Mouse (Mus musculus): ENCODE data around the gene Krt222. TPM values are rescaled to one million over a fixed set of nuclear protein-coding genes. Genes with fewer than 3 reads are reported as not detected.

Krt222 gene
- total RNA-seq, 2 experiments from 2014 or later, result 22.2 to 26.2 TPM

DNA sequence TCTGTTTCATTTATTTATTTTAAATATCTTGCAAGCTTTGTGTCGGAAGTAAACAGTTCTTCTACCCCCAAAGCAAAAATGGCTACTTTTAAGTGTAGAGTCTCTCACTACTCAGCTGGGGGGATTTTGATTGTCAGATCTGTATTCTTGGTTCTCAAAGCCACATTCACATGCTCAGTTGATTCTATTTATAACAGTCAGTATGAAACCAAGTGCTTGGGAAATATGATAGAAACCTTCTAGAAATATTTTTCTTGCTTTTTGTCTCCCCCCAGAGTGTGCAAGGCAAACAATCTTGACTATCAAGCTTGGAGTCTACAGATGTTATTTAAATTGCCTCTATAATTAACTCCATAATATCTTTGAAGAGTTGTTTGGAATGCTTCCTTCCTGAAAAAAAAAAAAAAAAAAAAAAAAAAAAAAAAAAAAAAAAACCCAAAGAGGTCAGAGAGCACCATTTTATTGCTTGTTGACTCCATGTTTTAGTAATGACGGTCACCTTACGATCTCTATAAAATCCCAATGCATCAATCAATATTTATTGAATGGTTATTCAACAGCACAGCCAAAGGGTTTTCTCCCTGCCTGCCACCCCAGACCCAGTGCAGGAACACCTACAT lies 575 bp downstream of the Krt222 start:
- intact Hi-C loops (cut with DNase I), result loop anchor here (5.0 kb wide), 2 partner anchors 36 to 51 kb away; no protein-coding TSS in a partner anchor
- DNase-seq, result no peak

DNA sequence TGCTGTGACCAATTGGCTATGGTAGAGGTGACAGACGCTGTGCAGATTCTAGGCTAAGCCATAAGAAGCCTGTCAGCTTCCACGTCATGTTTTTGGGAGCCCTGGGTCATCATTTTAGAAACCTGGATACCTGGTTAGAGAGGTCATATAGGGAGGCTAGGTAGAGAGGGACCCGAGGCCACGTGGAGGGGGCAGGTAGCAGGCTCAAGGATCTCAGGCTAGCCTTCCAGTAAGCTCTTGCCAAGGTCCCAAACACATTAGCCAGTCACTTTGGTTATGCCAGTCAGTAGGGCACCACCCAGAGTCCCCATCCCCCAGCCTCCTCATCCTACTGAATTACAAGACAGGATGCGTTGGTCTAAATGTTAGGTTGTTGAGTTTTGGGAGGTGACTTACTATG lies 1.8 kb downstream of the Krt222 start:
- intact Hi-C loops (cut with DNase I), result loop anchor here (5.0 kb wide), 2 partner anchors 35 to 50 kb away; no protein-coding TSS in a partner anchor
- DNase-seq, result no peak

DNA sequence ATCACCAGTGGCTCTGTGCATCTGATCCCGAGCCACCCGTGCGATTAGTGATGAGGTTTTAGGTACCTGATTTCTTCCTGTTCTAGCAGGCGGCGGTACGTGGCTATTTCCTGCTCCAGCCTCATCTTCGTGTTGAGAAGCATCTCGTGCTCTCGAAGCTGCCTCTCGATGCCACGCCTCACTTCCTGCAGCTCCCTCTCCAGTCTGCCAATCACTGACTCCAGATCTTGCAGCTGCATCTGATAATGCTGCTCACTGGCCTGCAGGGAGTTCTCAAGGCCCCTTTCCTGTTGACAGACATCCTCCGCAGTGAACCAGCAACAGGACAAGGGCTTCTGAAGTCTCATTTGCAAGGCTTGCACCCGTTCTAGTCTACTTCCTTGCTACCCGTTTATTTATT lies 5.4 kb downstream of the Krt222 start:
- intact Hi-C loops (cut with DNase I), result no loop called here
- no peak for DNase-seq

DNA sequence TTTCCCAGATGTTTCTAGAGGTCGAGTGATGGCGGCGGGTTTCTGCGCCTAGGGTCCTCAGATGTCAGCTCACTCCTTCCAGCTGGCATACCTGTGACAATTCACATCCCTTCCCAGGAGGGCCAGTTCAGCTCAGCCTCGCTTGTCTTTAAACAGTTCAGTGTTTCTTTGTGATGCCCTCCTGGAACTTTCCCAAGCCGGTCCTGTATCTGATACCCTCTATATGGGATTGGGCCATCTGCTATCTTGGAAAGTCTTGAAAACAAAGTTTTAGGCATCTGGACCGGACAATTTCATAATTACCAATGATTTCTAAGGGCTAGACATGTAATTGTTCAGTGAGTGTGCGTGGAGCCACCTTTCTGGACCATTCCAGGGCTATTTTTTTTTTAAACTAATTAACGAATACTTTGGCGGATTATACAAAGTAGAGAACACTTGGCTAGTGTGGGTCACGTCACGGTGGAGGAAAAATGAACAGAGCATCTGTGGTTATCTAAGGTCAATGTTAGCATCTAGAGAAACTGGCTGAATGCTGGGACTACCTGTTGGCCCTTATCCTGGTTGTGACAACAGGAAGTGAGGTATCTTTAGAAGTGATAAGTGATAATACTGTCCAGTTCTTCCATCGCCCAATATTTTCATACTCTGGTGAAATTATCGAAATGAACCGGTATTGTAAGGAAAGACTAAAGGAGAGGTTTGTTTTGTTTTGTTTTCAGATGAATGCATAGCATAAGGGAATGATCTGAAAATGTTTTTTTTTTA lies 12.7 kb downstream of the Krt222 start:
- no peak for DNase-seq
- intact Hi-C loops (cut with DNase I), result no loop called here

DNA sequence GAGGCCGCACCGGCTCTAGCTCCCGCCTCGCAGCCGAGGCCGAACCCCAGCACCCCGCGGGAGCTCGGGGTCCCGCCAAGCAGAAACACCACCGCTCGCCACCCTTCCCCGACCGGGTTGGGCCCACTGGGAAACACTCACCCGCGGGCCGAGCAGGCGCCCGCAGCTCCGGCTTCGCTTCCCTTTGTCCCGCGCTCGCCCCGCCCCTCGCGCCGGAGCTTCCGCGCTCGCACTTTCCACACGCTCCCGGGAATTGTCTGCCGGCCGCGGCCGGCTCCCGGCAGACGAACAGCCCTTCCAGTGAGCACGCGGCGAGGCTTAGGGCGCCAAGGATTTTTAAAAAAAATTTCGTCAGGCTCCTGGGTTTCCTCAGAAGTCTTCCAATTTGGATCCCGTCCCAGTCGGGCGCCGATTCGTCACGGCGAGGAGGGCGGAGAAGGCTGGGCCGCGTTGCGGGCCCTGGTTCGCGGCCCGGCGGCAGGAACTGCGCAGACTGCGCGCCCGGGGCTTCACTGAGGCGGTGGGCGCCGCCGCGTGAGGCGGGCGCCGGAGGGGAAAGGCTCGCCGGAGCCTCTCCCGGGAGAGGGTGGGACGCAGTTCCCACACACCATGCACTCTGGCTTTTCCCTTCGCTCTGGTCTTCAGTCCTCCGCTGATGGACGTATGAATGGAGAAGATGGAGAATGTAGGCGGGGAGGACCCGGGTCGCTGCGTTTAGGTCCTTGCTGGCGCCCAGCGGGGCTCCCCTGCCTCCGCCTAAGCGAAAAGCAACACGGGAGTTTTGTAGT lies 13.4 kb downstream of the Krt222 start, which contains the start of gene Smarce1:
Gene Smarce1, minus strand, starts transcription at position 757 of the 788 bp plus-strand sequence.
- intact Hi-C loops (cut with DNase I), result no loop called here
- peak; percentile 85 to 87 for DNase-seq

DNA sequence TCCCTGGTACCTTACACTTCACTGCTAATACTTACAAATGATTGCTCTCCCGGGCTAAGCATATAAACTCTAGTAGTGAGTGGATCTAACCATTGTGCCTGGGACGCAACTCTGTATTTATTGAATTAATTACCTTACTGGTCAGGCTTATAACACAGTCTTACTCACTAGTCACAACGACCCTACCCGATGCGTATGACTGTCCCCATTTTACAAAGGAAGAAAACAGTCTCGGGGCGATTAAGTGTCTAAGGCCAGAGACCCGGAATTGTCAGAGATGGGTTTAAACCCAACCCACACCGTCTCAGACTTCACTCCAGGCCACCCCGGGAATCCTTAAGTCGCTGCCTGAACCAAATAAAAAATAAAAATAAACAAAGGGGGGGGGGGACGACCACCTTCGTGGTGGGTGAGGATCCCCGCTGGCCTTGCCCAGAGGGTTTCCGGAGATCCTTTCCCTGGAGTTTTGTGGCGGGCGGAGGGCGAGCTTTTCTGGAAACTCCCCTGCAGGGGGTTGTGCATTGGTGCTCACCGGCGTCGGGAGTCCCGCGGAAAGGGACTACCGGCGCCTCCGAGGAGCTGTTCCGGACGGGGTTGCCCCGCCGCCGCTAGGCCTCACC lies 14.1 kb downstream of the Krt222 start:
- DNase-seq, result no peak
- intact Hi-C loops (cut with DNase I), result no loop called here

DNA sequence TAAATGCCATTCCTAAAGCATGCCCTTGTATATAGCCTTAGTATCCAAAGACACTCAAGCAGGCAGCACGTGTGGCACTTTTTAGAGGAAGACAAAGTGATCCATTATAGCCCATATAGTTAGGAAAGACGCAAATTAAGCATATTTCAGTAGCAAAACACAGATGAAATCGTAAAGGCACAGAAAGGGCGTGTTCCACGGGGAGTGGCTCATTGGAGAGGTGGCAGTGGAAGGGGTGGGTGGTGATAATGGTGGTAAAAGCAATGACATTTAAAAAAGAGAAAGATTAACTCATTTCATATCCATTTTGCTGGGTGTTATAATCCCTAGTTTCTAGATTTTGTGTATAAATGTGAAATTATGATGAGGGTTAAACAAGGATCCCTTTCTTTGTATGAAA lies 17.6 kb downstream of the Krt222 start:
- intact Hi-C loops (cut with DNase I), result no loop called here
- DNase-seq, result no peak

DNA sequence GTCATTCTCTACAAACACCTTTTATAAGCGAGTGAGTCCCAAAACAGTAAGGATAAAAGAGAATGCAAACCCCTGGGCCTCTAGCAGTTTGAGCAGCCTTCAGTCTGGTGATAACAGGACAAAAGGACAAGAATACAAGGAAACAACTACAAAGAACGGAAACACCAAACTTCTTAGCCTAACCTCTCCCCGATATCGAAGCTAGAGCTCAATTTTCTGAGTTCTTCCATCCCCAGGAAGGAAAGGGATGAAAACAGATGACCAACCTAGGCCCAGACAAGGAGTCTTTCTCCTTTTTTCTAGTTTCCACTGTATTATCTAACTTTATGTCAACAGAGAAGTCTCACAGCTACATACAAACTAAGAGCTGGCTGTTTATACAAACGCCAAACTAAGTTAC lies 20.6 kb downstream of the Krt222 start:
- DNase-seq, result no peak
- intact Hi-C loops (cut with DNase I), result no loop called here

DNA sequence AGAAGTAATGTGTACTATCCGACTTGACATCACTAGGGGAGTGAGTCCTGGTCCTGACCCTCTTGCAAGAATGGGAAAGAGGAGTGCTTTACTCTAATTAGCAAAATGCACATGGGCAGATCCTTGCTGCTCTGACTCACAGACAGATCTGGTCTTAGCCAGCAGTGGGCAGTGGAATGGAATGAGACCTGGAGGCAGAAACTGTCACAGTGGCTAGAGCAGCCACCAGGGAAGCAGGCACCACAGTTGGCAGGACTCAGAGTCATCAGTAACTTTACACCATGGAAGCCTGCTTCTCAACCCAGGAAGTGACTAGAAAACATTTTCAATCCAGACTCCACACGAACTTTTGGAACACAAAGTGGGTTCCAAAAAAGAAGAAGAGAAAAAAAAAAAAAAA lies 22.1 kb downstream of the Krt222 start:
- no peak for DNase-seq

DNA sequence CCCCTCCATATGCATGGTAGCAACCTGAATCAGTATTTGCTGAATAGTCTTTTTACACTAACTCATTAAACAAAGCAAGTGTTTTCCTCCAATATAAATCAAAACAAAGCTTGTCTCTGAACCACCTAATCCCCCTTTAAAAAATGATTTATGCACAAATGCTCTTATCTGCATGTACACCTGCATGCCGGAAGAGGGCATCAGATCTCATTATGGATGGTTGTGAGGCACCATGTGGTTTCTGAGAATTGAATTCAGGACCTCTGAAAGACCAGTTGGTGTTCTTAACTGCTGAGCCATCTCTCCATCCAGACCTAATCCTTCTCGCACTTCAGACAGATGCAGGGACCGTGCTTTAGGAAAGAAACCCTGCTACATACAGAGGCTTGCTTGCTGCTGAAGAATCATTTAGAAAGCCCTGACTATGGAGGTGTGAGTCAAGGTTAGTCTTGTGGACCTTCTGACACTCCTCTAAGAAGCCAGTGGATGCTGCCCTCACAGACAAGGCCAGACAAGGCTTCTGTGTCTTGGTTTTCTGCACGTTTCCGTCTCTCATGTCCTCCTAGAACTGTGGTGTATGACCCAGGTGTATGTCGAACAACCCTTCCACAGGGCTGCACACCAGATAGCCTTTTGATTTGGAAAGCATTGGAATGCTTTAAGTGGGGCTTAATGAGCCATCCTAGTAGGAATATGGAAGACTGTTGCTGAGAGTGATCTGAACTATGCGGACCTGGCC lies 26.5 kb downstream of the Krt222 start:
- DNase-seq, result no peak
- intact Hi-C loops (cut with DNase I), result no loop called here

More for the DNA sequence above, 22.1 kb downstream of the Krt222 start:
- intact Hi-C loops (cut with DNase I), result no loop called here

DNA sequence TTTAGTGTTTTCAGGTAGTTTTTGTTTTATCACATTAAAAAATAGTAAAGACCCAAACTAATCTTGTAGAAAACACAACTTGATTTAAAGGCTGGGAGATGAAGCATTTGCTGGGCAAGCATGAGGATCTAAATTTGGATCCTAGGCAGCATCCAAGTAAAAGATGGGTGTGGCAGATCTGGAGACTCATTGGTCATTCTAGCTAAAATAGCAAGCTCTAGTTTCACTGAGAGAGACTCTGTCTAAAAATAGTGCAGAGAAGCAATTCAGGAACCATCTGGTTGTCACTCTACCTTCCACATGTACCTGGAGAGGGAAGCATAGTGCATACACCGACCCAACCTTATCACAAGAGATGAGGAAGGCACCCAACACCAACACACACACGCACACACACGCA lies 27.7 kb downstream of the Krt222 start:
- no peak for DNase-seq

DNA sequence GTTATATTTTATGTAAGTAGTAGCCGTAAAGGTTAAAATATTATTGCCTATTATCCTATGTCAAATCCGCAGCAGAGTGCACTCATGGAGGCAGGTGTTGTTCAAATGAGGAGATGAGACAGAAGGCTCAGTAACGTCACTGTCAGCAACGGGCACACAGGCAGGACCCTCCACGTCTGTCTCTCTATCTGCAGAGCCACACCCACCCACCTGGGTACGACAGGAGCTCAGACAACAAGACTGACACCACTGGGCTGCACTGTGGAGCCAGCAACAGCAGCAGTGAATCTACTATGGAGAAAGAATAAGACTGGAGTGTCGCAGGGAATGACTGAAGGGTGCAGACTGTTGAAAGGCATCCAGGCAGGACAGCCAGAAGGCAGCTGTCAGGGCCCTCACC lies 31.2 kb downstream of the Krt222 start:
- DNase-seq, result no peak
- intact Hi-C loops (cut with DNase I), result no loop called here

More for the DNA sequence above, 27.7 kb downstream of the Krt222 start:
- intact Hi-C loops (cut with DNase I), result no loop called here

DNA sequence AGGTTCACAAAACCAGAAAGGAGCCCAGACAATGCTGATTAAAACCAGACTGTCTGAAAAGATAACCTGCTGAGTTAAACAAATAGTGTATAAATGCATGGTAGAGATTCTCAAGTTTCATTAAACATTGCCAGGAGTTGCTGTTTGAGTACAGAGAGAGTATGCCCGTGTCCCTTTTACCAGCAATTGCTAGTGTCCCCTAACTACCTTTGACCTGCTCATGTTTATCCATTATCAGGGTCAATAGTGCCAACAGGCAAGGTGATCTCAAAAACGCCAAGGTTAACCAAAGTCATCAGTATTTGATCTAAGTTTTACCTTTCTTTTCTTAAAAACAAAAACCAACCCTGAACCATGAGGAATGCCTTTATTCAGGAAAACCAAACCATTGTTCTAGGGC lies 31.9 kb downstream of the Krt222 start:
- no peak for DNase-seq
- intact Hi-C loops (cut with DNase I), result no loop called here

DNA sequence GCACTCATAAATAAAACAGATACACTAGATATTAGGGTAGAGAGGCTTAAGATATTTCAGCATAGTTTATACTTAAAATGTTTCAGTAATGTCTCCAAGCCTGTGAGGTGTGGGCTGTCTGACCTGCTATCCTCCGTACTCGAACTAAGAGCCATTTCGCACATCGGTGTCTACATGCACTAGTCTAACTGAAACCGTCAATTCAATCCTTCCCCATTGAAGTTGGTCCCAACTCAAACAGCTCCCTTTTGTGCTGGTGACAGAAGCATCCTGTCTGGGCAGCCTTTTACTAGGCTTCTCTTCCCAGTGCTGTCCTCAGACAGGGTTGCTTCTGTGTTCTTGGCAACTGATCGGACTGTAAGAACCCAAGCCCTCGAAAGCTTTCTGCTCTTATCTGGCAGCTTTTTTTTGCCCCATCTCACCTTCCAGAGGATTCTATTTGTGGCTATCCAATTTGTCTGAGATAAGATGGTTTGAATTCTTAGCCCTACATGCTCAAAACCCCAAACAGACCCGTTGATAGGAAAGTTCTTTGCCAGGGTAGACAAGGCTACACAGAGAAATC lies 35.7 kb downstream of the Krt222 start:
- intact Hi-C loops (cut with DNase I), result loop anchor here (2.0 to 5.0 kb wide), 2 partner anchors 34 to 83 kb away; partner anchors contain the start of gene Krt222
- DNase-seq, result peak in 1 of 2 experiments; percentile 25

DNA sequence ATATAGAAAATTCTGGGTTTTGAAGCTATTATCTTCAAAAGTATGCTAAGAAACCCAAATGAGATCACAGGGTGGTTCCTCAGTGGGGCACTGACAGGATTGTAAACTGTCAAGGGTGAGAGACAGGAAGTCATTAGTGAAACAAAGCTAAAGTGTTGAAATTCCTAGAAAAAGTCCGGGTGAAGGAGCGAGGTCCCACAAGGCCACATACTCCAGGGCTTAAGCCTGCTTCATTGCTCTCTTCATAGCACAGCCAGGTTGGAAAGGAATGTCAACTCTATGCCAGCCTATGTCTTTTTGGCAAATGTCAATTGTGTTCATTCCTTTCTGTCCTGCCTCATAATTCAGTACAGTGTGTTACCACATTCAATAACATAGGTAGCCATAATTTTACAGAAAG lies 36.4 kb downstream of the Krt222 start:
- intact Hi-C loops (cut with DNase I), result loop anchor here (5.0 kb wide), 1 partner anchor 35 kb away; the partner anchor contains the start of gene Krt222
- no peak for DNase-seq

DNA sequence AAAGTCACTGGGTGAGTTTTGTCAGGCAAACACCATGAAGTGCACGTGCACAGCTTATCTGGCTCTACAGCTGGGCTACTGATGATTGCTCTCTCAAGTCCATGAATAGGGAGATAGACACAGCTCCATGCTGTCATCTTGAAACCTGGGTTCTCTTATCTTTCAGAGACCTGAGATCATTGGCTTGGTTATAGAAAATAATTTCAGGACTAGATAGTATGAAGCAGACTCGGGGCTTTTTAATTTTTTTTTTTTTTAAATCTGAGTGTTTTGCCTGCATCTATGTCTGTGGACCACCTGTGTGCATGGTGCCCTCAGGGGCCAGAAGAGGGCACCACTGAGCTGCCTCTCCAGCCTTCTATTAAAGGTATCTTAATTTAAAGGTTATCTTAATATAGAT lies 36.9 kb downstream of the Krt222 start:
- intact Hi-C loops (cut with DNase I), result loop anchor here (5.0 kb wide), 1 partner anchor 35 kb away; the partner anchor contains the start of gene Krt222
- peak; percentile 33 to 56 for DNase-seq

DNA sequence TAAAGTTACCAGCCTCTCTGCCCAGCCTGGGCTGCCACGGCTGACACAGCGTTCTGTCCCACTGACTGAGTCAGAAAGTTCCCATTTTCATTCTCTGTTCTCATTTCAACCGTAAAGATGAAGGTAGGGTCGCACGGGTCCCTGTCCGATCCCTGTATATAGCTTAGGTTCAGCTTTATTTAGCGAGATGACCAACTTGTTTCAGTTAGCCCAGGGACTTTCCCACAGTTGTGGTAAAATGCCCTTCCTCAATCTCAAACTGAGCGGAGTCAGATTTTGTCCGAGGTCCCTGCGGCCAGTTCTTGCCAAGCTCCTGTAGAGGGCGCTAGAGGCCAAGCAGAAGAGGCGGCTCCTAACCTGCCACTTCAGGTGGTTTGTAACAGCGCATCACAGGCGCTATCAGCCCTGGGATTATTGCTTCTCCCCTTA lies 54.7 kb downstream of the Krt222 start:
- DNase-seq, result peak; percentile 50 to 74
- intact Hi-C loops (cut with DNase I), result loop anchor here (1.0 kb wide), 2 partner anchors 104 to 118 kb away; no protein-coding TSS in a partner anchor

DNA sequence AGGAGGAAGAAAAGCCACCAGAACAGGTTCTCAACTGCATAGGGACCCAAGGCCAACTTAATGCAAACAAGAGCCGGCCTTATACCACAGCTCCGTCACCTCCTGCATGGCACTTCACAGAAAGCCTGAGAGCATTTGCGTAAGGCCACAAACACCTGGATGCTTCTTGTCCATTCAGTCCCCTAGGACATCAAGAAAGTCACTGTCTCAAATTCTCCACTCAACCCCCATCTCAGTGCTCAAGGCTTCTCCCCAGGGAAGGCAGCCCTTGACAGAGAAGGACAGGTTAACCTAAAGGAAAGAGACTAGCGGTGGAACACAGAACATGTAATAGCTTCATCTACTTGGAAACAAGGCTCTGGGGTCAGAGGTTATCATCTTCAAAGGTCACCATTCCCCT lies 56.5 kb downstream of the Krt222 start:
- no peak for DNase-seq
- intact Hi-C loops (cut with DNase I), result no loop called here

DNA sequence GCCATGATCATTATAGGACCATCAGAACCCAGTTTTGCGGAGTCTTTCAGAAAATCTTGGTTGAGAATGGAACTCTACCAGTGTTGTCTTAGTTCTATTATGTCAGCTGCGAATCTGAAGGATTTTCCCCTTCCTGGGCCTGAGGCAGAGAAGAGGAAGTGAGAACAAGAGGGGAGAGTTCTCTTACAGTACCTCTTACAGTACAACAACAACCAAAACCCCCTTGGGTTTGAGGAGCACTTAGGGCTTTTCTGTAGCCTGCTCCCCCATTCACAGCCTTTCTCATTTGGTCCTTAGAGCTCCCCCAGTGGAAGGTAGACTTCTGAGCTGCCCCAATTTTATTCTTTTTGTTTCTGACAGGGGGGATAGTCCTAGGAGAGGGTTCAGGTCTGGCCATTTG lies 57.0 kb downstream of the Krt222 start:
- no peak for DNase-seq
- intact Hi-C loops (cut with DNase I), result no loop called here
